Mouse (Mus musculus) lung, postnatal 0 days (tissue): ENCODE measurements at regions not wholly inside any gene's neighbourhood (a gene's known extent, or its start where the extent isn't known, plus 50 kb on each side); places are given as distances from the start of the nearest gene placed in this dataset.

Source experiments
- ATAC-seq: fragments of 200-750 bp; cut with Nextera tagmentation; 2 replicates; pipeline ENCODE4 v1.8.0; 2017; ENCODE audit warnings: moderate library complexity
- DNase-seq: peaks from one replicate; pipeline ENCODE4 v3.0.0-alpha.2; 2016; ENCODE audit warnings: low spot score
- H3K27ac ChIP-seq: fragments of 300-500 bp; sonication (generic); 2 replicates; pipeline ENCODE4 v1.5.1; 2014; ENCODE audit warnings: antibody characterized with exemption, mild to moderate bottlenecking, low read length, mixed read lengths
- H3K27me3 ChIP-seq: fragments of 300-500 bp; sonication (generic); replicated peaks from 2 replicates; pipeline ENCODE4 v1.6.1; 2014; ENCODE audit warnings: low read length, mixed read lengths; ENCODE audit not compliant: insufficient read depth
- H3K36me3 ChIP-seq: fragments of 300-500 bp; sonication (generic); 2 replicates; pipeline ENCODE4 v1.6.1; 2014; ENCODE audit warnings: low read length, mixed read lengths; ENCODE audit not compliant: insufficient read depth
- H3K4me1 ChIP-seq: fragments of 300-500 bp; sonication (generic); 2 replicates; pipeline ENCODE4 v1.6.1; 2014; ENCODE audit warnings: antibody characterized with exemption, low read depth, low read length, mixed read lengths; ENCODE audit not compliant: insufficient read depth
- H3K4me2 ChIP-seq: fragments of 300-500 bp; sonication (generic); replicated peaks from 2 replicates; pipeline ENCODE4 v1.6.1; 2014; ENCODE audit warnings: low read depth, mild to moderate bottlenecking, low read length, moderate library complexity, mixed read lengths
- H3K4me3 ChIP-seq: fragments of 300-500 bp; sonication (generic); 2 replicates; pipeline ENCODE4 v1.5.1; 2014; ENCODE audit warnings: low read depth, low read length
- H3K9ac ChIP-seq: fragments of 300-500 bp; sonication (generic); replicated peaks from 2 replicates; pipeline ENCODE4 v1.6.1; 2014; ENCODE audit warnings: low read depth, mild to moderate bottlenecking
- H3K9me3 ChIP-seq: fragments of 300-500 bp; sonication (generic); 2 replicates; pipeline ENCODE4 v1.6.1; 2016; ENCODE audit warnings: low read length, mixed read lengths
- CTCF ChIP-seq: IDR thresholded peaks from 2 replicates; pipeline ENCODE4 v1.5.1; 2016; ENCODE audit warnings: antibody characterized with exemption, mild to moderate bottlenecking
- EP300 ChIP-seq: IDR thresholded peaks from 2 replicates; pipeline ENCODE4 v1.6.1; 2016; ENCODE audit warnings: antibody characterized with exemption, mild to moderate bottlenecking, control low read depth
- WGBS: fragments of 180-500 bp; shearing (Covaris S2); extraction: QIAGEN DNeasy Blood & Tissue Kit; methylation state at CpG from one replicate; pipeline ENCODE4 v1.1.7; 2014; 5-methylcytosine and 5-hydroxymethylcytosine counted together

DNA sequence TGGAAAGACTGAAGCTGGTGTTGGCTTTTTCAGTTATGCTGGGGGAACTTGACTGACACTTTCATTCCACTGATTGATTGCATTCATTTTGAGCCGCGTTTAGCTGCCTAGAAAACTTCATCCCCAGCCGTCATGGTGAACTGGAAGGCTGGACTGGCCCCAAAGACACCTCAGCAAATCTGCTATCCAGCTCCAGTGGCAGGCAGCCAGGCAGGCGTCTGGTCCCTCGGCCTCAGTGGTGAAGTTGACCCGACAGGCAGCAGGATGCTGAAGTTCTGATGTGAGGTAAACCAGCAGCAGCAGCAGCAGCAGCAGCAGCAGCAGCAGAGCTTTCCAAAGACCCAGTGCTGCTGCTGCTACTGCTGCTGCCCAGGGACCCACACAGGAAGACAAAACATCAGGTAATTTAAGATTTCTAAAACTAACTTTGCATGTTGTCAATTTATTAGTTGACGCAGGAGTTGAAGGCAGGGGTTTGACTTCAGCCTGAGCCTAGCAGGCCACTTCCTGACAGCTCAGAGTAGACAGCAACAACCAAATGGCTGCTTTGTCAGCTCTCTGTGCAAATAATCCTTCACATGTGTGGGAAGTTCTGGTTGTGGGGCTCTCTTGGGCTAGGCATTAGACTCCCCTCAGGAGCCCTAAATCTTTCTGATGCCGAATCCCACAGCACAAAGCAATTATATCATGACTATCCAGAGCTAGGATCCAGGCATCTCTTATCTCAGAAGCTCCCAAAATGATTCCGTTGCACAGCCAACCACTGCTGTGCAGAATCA, 200.4 kb upstream of the Nhs start:
- Histone ChIP-seq H3K27ac (no peak overlapping the region), H3K4me2 (no peak overlapping the region), H3K36me3 (no peaks in the 10 kb centered on the region), H3K4me1 (no peaks in the 10 kb centered on the region), H3K27me3 (no peaks in the 10 kb centered on the region), H3K9ac (no peak overlapping the region), H3K4me3 (no peak overlapping the region), H3K9me3 (no peaks in the 10 kb centered on the region)
- WGBS, result 36% methylated on average over 9 of the region's 9 CpGs
- DNase-seq, result peak; percentile 11
- TF ChIP-seq CTCF, result no peak
- no peak for TF ChIP-seq EP300
- ATAC-seq, result no peak

DNA sequence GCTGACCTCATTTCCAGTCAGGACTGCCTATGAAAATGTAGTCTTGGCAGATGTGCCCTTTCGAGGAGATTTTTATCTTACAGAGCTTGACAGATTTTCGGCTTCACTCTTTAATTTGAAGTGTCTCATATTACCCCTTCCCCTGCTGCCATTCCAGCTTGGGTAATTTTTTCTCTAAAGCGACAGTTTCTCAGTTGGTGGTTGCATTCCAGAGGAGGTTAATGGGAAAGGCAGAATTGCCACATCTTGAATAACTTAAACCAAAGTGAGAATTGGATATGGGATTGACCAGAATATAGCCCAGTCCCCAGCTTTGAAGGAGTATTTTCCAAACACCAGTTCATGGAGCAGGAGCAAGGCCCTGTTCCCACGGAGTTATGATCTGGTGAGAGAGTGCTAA, 188.8 kb upstream of the Nhs start:
- H3K9me3 ChIP-seq, result no peaks in the 10 kb centered on the region
- no peak overlapping the region for H3K27ac ChIP-seq
- no peaks in the 10 kb centered on the region for H3K27me3 ChIP-seq
- TF ChIP-seq CTCF, result no peak
- ATAC-seq (no peak), DNase-seq (no peak)
- WGBS, result 45% methylated on average over 4 of the region's 4 CpGs
- no peak overlapping the region for H3K4me2 ChIP-seq
- H3K9ac ChIP-seq, result no peak overlapping the region
- H3K4me1 ChIP-seq, result no peaks in the 10 kb centered on the region
- H3K36me3 ChIP-seq, result no peaks in the 10 kb centered on the region
- H3K4me3 ChIP-seq, result no peak overlapping the region

DNA sequence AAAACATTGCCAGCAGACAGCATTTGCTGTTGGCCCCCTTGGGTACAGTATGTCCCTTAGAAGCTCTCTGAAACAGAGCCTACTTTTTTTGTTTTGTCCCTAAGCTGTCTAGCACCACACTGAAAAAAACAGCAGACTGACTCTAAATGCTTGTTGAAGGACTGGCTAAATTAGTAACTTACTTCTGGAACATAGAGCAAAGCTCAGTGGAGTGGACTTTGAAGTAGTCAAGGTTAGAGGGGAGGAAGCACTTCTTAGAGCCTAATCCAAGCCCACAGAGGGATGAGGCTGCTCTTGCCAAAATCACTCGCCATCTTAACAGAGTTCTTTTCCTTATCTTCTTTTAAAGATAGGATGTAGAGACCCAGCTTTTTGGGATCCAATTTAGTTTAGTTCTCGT, 188.4 kb upstream of the Nhs start:
- Histone ChIP-seq H3K9ac (no peak overlapping the region), H3K27me3 (no peaks in the 10 kb centered on the region), H3K9me3 (no peaks in the 10 kb centered on the region), H3K4me1 (no peaks in the 10 kb centered on the region), H3K4me2 (no peak overlapping the region), H3K4me3 (no peak overlapping the region), H3K36me3 (no peaks in the 10 kb centered on the region), H3K27ac (no peak overlapping the region)
- DNase-seq (no peak), ATAC-seq (no peak)
- no peak for TF ChIP-seq CTCF
- no peak for TF ChIP-seq EP300
- WGBS, result 34% methylated on average over 2 of the region's 2 CpGs

DNA sequence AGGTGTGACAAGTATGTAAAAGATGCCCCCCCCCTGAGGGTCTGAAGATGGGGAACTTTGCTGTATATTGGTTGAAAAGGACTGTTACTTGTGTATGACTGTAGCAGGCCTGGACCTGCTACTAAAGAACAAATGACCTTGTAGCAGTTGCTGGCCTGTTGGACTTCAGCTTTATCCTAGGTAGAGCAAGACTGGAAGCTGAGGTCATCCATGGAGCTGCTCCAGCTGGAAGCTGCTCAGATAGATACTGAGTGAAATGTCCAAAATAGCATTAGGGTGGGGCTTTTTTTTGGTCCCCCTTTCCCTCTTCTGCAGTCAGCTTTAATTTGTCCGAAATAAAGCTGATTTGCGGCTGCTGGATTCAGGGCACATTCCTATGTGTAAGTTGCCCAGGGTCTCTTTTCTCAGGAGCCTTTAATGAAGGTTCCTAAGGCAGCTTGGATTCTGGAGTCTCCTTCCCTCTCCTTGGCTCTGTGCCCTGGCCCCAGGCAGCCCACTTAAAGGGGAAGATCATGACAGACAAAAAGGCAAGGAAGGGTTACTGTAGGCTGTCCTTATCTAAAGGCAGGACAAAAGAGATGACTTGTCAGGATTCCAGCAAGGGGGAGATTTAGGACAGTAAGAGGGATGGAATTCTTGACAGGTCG, 186.1 kb upstream of the Nhs start:
- no peak for TF ChIP-seq EP300
- no peak for TF ChIP-seq CTCF
- no peak overlapping the region for H3K4me3 ChIP-seq

DNA sequence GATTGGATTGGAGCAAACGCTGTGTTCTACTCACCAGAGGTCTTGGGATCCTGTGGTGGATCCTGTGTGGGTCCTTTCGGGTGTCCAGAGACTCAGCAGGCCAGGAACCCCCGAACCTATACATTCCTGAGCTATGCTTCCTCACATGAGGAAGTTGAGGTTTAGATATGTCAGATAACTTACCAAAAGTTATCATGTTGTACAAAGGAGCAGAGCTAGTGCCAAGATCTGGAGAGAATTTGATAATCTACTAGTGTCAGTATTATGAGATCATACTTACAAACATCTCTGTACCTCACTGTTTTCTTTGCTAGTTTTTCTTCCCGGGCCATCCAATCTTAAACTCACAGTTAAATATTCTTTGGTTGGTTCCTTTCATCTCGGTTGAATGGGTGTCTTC, 172.6 kb upstream of the Nhs start:
- 84% methylated on average over 5 of the region's 5 CpGs for WGBS
- no peaks in the 10 kb centered on the region for H3K27me3 ChIP-seq
- H3K4me2 ChIP-seq, result no peak overlapping the region
- TF ChIP-seq EP300 (no peak), CTCF (no peak)
- no peak for ATAC-seq
- H3K27ac ChIP-seq, result no peak overlapping the region
- DNase-seq, result no peak
- H3K4me1 ChIP-seq, result no peaks in the 10 kb centered on the region
- H3K9me3 ChIP-seq, result no peaks in the 10 kb centered on the region
- no peak overlapping the region for H3K9ac ChIP-seq
- H3K4me3 ChIP-seq, result no peak overlapping the region
- H3K36me3 ChIP-seq, result no peaks in the 10 kb centered on the region

More for the DNA sequence above, 186.1 kb upstream of the Nhs start:
- Histone ChIP-seq H3K9ac (no peak overlapping the region), H3K27ac (no peak overlapping the region), H3K36me3 (no peaks in the 10 kb centered on the region), H3K4me1 (no peaks in the 10 kb centered on the region), H3K27me3 (no peaks in the 10 kb centered on the region), H3K9me3 (no peaks in the 10 kb centered on the region), H3K4me2 (no peak overlapping the region)
- ATAC-seq (no peak), DNase-seq (no peak)
- WGBS, result 46% methylated on average over 3 of the region's 3 CpGs

DNA sequence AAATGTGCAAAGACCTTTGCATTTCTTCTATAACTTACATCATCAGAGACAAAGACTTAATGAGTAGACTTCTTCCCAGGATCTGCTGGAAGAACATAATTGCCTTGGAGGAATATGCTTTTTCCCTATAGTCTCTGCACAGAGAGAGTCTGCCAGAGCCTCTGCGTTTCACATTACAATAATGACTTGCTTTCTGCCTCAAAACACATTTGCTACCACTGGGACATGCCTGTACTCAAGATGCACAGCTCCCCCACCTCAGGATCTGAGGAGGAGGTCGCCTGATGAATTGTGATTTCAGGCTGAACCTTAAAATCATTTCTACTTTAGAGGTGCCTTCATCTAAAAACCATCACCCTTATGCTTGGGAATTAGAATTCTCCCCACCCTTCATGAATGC, 148.1 kb upstream of the Nhs start:
- no peaks in the 10 kb centered on the region for H3K9me3 ChIP-seq
- H3K27ac ChIP-seq, result no peak overlapping the region
- no peak overlapping the region for H3K9ac ChIP-seq
- H3K4me2 ChIP-seq, result no peak overlapping the region
- H3K27me3 ChIP-seq, result no peaks in the 10 kb centered on the region
- WGBS, result 70% methylated on average over 2 of the region's 2 CpGs
- DNase-seq (no peak), ATAC-seq (no peak)
- H3K4me3 ChIP-seq, result no peak overlapping the region
- TF ChIP-seq CTCF, result no peak
- TF ChIP-seq EP300, result no peak
- H3K4me1 ChIP-seq, result no peaks in the 10 kb centered on the region
- H3K36me3 ChIP-seq, result no peaks in the 10 kb centered on the region
